Comparison of ENCODE assay signal across 21 mouse cellular contexts in the genomic region with DNA sequence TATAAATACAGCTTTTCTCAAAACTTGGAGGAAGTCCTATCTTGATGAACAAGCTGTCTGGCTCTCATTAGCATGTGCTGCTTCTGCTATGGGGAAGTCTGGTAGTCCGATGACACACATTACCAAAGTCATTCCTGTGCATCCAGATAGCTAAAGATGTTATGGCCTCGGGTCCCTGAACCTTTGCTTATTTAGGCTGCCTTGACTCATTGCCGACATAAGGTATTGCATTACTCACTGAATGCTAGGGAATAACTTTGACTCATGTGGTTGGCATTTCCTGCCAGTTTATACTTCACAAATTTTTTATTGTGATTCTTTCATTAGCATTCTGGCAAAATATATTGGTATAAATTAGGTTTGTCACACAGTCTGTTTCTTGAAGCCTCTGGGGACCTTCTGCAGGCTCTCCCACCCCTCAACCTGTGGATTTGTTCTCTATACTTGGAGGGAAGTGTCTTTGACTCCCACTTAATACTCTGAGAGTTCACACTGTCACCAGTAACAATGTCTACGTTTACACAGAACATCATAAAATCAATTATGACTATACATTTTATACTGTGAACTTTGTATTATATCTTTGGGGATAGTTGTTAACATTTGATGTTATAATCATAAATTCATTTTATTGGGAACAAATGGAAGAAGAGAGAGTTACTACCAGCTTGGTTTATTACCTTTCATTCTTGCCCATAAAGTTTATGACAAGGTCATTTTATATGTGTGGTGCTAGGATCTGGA. TPM values are rescaled to one million over a fixed set of nuclear protein-coding genes. Genes with fewer than 3 reads are reported as not detected.
DNase-seq lines count a peak whose midpoint lies in the region; ATAC-seq and TF ChIP-seq lines count a peak whose summit lies in the region.
"Had no signal": no experiment of that assay in that cellular context is flagged by ENCODE, and none has a peak within 500 bp of the region (broad histone marks: within the 10 kb centered on the region; RNA-seq: fewer than 3 reads in every experiment).

No protein-coding gene starts in this region.

- H3K27ac ChIP-seq in kidney, postnatal 0 days: no peak overlapping the region
- H3K27ac ChIP-seq in intestine, postnatal 0 days (ENCODE audit: low read depth, low read length): no peak overlapping the region
- H3K27ac ChIP-seq: embryonic facial prominence, embryonic 10.5 days; forebrain, embryonic 12.5 days; hindbrain, embryonic 13.5 days; midbrain, embryonic 13.5 days had no signal

- H3K27me3 ChIP-seq in kidney, postnatal 0 days (ENCODE audit: insufficient read depth, low read length): no peaks in the 10 kb centered on the region
- no peaks in the 10 kb centered on the region for H3K27me3 ChIP-seq in intestine, postnatal 0 days (replicated peaks; ENCODE audit: control insufficient read depth, insufficient read depth, low read length)
- H3K27me3 ChIP-seq: forebrain, embryonic 12.5 days; hindbrain, embryonic 13.5 days; midbrain, embryonic 13.5 days had no signal

- no peak for TF ChIP-seq CTCF in kidney, postnatal 0 days (IDR thresholded peaks at IDR 0.05; ENCODE audit: low read depth)
- no peak for TF ChIP-seq CTCF in intestine, postnatal 0 days (IDR thresholded peaks at IDR 0.05; ENCODE audit: low read depth)

- no peak overlapping the region for H3K9ac ChIP-seq in kidney, postnatal 0 days (ENCODE audit: low read depth, low read length)
- H3K9ac ChIP-seq in intestine, postnatal 0 days (ENCODE audit: low read depth, low read length): no peak overlapping the region
- H3K9ac ChIP-seq: forebrain, embryonic 12.5 days; hindbrain, embryonic 13.5 days; midbrain, embryonic 13.5 days had no signal

- WGBS in kidney, postnatal 0 days: 62% methylated on average over 4 of the region's 4 CpGs
- WGBS in intestine, postnatal 0 days: 55% methylated on average over 4 of the region's 4 CpGs

- no peaks in the 10 kb centered on the region for H3K9me3 ChIP-seq in kidney, postnatal 0 days (replicated peaks; ENCODE audit: low read length)
- no peaks in the 10 kb centered on the region for H3K9me3 ChIP-seq in intestine, postnatal 0 days (ENCODE audit: control insufficient read depth)
- H3K9me3 ChIP-seq: embryonic facial prominence, embryonic 10.5 days; forebrain, embryonic 12.5 days; hindbrain, embryonic 13.5 days; midbrain, embryonic 13.5 days had no signal

- no peak overlapping the region for H3K4me3 ChIP-seq in kidney, postnatal 0 days (replicated peaks; ENCODE audit: low read depth, low read length)
- H3K4me3 ChIP-seq in intestine, postnatal 0 days (ENCODE audit: low read depth, low read length): no peak overlapping the region
- H3K4me3 ChIP-seq: embryonic facial prominence, embryonic 10.5 days; forebrain, embryonic 12.5 days; hindbrain, embryonic 13.5 days; midbrain, embryonic 13.5 days had no signal

- no peaks in the 10 kb centered on the region for H3K4me1 ChIP-seq in kidney, postnatal 0 days (replicated peaks; ENCODE audit: insufficient read depth, low read length)
- H3K4me1 ChIP-seq in intestine, postnatal 0 days (replicated peaks; ENCODE audit: control insufficient read depth, insufficient read depth, low read length): 0 out of 2 replicates have a peak, but pooled peaks cover 2% of the 10 kb centered on the region
- H3K4me1 ChIP-seq: embryonic facial prominence, embryonic 10.5 days; forebrain, embryonic 12.5 days; hindbrain, embryonic 13.5 days; midbrain, embryonic 13.5 days had no signal

- no peak for ATAC-seq in kidney, postnatal 0 days (replicated peaks; ENCODE audit: low FRiP score, low read depth)
- ATAC-seq in intestine, postnatal 0 days: peak; percentile 78
- ATAC-seq: inflammation-experienced regulatory T-cells, adult 6 months; lung, postnatal 0 days; midbrain, embryonic 13.5 days had no signal

- no peak overlapping the region for H3K4me2 ChIP-seq in kidney, postnatal 0 days (ENCODE audit: low read length)
- H3K4me2 ChIP-seq in intestine, postnatal 0 days (replicated peaks; ENCODE audit: low read depth): no peak overlapping the region
- H3K4me2 ChIP-seq: forebrain, embryonic 12.5 days; hindbrain, embryonic 13.5 days; midbrain, embryonic 13.5 days had no signal

- peaks cover 7% of the 10 kb centered on the region; the same call in 1 of the 2 replicates for H3K36me3 ChIP-seq in kidney, postnatal 0 days (ENCODE audit: insufficient read depth, low read length)
- H3K36me3 ChIP-seq in intestine, postnatal 0 days (ENCODE audit: control insufficient read depth, insufficient read depth): peaks cover 18% of the 10 kb centered on the region
- H3K36me3 ChIP-seq: hindbrain, embryonic 13.5 days; midbrain, embryonic 13.5 days had no signal

- DNase-seq in kidney, postnatal 0 days (ENCODE audit: low spot score): peak; percentile 7
- no peak for DNase-seq in kidney, postnatal 36 days
- peak; percentile 30 for DNase-seq in adipocyte (ENCODE audit: low spot score)
- DNase-seq in spleen, adult 12 weeks (ENCODE audit: low spot score): no peak
- no peak for DNase-seq in frontal cortex, postnatal 25 days (ENCODE audit: low spot score in 2 of 2)
- DNase-seq in lung, postnatal 10 days: no peak
- DNase-seq: adrenal gland, adult 2 months; cerebellum, adult 11 months; cerebellum, postnatal 10 days; gastrocnemius, postnatal 36 days; heart, postnatal 36 days; kidney, postnatal 4 days; right cerebral cortex, postnatal 14 days; thymus, postnatal 14 days had no signal

RNA-seq across cellular contexts. Expression of gene Slc25a24, which starts 33.1 kb away (rescaled TPM):
- 14.8 and 17.9 TPM in 2 replicates for polyA plus RNA-seq in kidney, postnatal 0 days (2015; fragmentation: Nextera tagmentation; extraction: Ambion mirVana)
- polyA plus RNA-seq in intestine, postnatal 0 days (2015; fragmentation: Nextera tagmentation; extraction: Ambion mirVana): 18.7 and 20.9 TPM in 2 replicates

Comparison
In these comparisons a context has a peak if more than half of its experiments do, and no peak if none do; other contexts are left out.
1. DNase-seq: peak in kidney, postnatal 0 days (single experiment) and adipocyte (single experiment); none in kidney, postnatal 36 days (0 of 2), spleen, adult 12 weeks (single experiment), frontal cortex, postnatal 25 days (0 of 2) and lung, postnatal 10 days (single experiment).